Mouse (Mus musculus): Measurements from ENCODE around the gene Kctd4. TPM values are rescaled to one million over a fixed set of nuclear protein-coding genes. Genes with fewer than 3 reads are reported as not detected.

Kctd4 gene
- total RNA-seq, 2 experiments from 2014 or later = 18.6 to 19.7 TPM

DNA sequence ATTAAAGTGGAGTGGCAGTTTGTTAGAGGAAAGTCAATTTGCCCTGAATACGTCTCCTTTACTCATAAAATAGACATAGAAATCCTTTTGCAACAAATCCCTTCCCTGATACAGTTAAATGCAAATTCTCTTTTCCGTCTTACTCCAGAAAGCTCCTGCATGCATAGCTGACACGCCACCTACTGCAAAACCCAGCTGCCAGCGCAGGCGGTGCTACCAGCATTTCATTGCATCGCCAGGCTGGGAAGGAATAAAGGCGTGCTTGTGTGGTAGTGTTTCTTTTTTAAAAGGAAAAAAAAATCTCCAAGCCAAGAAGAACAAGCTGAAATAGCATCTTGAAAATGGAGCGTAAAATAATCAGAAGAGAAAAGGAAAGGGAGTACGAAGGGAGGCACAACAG lies 7.4 kb downstream of the Kctd4 start:
- peak; percentile 49 for TF ChIP-seq CTCF (IDR thresholded peaks at IDR 0.05)
- H3K27ac ChIP-seq = peak overlapping the region; percentile 91
- H3K4me3 ChIP-seq = peak overlapping the region; percentile 60
- intact Hi-C loops (cut with DNase I) = loop anchor here (1.0 to 5.0 kb wide), 5 partner anchors 49 to 455 kb away; partner anchors contain the start of gene Gtf2f2
- peak; percentile 73 to 79 for DNase-seq (ENCODE audit: extremely low spot score in 1 of 2, low spot score in 2 of 2)

DNA sequence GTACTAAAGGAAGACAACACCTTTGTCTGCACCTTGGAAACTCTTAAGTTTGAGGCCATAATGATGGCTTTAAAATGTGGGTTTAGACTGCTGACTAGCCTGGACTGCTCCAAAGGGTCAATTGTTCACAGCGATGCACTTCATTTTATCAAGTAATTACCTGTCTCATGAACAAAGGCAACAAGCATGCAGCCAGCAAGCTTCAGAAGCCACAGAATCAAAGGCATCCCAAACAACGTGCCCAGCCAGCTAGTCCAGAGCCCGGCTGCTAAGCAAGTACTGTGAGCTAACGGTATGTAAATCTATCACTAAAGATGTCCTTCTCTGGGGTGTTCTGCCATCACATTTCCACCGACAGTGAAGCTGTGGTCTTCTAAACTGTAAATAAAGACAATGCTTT lies 8.4 kb downstream of the Kctd4 start:
- intact Hi-C loops (cut with DNase I) = loop anchor here (2.0 to 5.0 kb wide), 4 partner anchors 48 to 454 kb away; partner anchors contain the start of gene Gtf2f2
- TF ChIP-seq CTCF (IDR thresholded peaks at IDR 0.05) = no peak
- DNase-seq (ENCODE audit: extremely low spot score in 1 of 2, low spot score in 2 of 2) = peak in 1 of 2 experiments; percentile 31
- peak overlapping the region; percentile 91 for H3K27ac ChIP-seq
- H3K4me3 ChIP-seq = peak overlapping the region; percentile 60

DNA sequence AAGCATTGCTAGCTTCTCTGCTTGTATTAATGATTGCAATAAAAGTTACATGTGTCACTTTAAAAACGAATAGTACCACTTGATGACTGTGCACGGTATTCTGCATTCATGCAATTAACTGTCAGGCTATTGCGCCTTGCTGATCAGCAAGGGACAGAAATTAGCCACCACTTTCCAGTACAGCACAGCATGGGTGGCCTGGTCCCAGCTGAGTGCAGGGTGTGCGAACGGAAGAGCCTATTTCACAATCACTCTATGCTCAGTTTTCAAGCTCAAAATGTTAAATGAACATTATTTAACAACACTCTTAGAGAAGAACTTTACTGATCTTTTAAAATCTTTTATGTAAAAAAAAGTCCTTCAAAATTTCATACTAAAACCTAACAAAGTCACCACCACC lies 9.2 kb downstream of the Kctd4 start:
- Histone ChIP-seq H3K27ac (peak overlapping the region; percentile 91), H3K4me3 (peak overlapping the region; percentile 60)
- intact Hi-C loops (cut with DNase I) = loop anchor here (2.0 to 5.0 kb wide), 4 partner anchors 47 to 453 kb away; partner anchors contain the start of gene Gtf2f2
- DNase-seq (ENCODE audit: extremely low spot score in 1 of 2, low spot score in 2 of 2) = no peak
- no peak for TF ChIP-seq CTCF (IDR thresholded peaks at IDR 0.05)

DNA sequence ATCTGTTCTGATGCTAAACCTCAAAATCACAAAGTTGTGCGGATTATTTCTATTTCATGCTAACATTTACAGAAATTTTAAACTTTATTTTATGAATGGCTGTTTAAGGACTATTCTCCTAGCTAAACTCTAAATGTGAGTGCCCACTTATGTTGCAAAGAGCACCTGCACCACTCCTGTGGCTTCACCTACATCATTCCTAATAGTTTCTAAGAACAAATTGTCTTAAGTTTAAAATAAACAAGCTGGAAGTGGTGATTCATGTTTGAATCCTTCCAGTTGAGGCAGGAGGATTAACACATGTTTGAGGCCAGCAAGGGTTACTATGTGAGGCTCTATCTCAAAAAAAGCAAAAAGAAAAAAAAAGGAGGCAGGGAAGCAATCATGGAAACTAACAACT lies 9.6 kb downstream of the Kctd4 start:
- intact Hi-C loops (cut with DNase I) = loop anchor here (5.0 kb wide), 1 partner anchor 453 kb away; no protein-coding TSS in a partner anchor
- DNase-seq (ENCODE audit: extremely low spot score in 1 of 2, low spot score in 2 of 2) = no peak
- peak overlapping the region; percentile 60 for H3K4me3 ChIP-seq
- TF ChIP-seq CTCF (IDR thresholded peaks at IDR 0.05) = no peak
- peak overlapping the region; percentile 91; the same call in 1 of the 2 replicates for H3K27ac ChIP-seq

DNA sequence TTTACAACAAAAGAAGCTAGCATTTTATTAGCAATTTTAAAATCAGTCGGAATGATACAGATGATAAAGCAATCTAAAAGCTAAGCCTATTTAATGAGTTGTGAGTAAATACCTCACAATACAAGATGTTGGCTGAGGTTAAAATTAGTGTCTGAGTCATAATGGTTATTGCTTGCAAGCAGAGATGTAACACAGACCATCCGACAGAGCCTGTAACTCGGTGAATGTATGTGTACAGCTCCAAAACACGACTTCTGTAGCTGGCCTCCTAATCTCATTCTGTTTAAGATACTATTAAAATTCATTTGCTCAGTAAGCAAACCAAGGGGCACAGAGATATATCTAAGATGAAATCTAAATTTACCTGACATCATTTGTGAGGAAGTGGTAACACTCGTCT lies 12.5 kb downstream of the Kctd4 start:
- peak overlapping the region; percentile 30 for H3K4me3 ChIP-seq
- DNase-seq (ENCODE audit: extremely low spot score in 1 of 2, low spot score in 2 of 2) = no peak
- no peak for TF ChIP-seq CTCF (IDR thresholded peaks at IDR 0.05)
- H3K27ac ChIP-seq = peak overlapping the region; percentile 42; the same call in 1 of the 2 replicates
- intact Hi-C loops (cut with DNase I) = no loop called here

DNA sequence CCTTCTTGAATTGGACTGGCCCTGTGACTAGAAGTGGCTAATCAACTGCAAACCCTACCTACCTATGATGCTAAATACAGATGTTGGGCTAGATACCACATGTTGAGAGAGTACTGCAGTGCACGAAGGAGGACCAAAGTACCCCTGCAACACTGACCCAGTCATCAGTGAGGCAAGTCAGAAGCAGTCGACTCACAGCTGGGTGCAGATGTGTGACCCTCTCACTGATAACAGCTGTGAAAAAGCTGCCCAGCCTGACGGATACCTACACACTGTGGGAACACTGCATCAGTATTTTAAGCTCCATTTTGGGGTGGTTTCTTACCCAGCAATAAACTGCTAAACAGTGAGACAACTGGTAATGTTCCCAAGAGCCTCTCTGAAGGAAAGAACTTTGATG lies 21.3 kb downstream of the Kctd4 start:
- DNase-seq (ENCODE audit: extremely low spot score in 1 of 2, low spot score in 2 of 2) = no peak
- intact Hi-C loops (cut with DNase I) = no loop called here
- TF ChIP-seq CTCF (IDR thresholded peaks at IDR 0.05) = no peak
- Histone ChIP-seq H3K4me3 (no peak overlapping the region), H3K27ac (no peak overlapping the region)

DNA sequence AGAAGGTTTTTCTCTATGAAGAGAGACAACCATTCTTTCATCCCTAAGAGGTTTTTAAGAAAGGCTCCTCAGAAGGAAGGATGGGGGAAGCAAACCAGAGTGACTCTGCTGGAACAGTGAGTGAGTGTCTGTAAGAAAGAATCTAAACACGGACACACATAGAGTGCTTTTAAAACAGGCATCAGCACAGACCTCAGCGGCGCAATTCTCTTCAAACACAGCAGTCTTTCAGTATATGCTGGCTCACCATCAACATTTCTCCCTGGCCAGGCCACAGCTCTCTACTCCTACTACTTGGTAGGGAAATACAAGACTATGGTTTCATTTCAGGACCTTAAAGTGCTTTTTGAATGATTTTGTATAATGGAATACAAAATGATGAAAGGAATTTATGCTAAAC lies 26.4 kb downstream of the Kctd4 start:
- Histone ChIP-seq H3K27ac (no peak overlapping the region), H3K4me3 (no peak overlapping the region)
- intact Hi-C loops (cut with DNase I) = no loop called here
- DNase-seq (ENCODE audit: extremely low spot score in 1 of 2, low spot score in 2 of 2) = no peak
- no peak for TF ChIP-seq CTCF (IDR thresholded peaks at IDR 0.05)

DNA sequence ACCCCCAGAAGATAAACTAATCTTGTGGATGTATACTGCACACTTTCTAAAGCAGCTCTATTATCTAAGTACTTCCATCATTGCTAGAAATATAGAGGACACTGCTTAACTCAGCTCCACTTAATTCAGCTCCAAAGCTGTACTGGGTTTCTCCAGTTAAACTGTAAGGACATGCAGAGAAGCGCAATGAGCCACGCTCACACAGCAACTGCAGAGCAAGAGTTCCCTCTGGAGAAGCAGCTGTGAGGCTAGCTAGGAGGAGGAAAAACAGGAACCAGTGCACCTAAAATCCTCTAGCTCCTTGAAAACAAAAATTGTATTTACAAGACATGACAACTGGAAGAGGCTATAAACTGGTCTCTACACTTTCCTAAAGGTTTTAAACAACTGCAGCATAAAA lies 29.1 kb downstream of the Kctd4 start:
- Histone ChIP-seq H3K27ac (peak overlapping the region; percentile 36; the same call in 1 of the 2 replicates), H3K4me3 (no peak overlapping the region)
- intact Hi-C loops (cut with DNase I) = no loop called here
- no peak for DNase-seq (ENCODE audit: extremely low spot score in 1 of 2, low spot score in 2 of 2)
- TF ChIP-seq CTCF (IDR thresholded peaks at IDR 0.05) = no peak

DNA sequence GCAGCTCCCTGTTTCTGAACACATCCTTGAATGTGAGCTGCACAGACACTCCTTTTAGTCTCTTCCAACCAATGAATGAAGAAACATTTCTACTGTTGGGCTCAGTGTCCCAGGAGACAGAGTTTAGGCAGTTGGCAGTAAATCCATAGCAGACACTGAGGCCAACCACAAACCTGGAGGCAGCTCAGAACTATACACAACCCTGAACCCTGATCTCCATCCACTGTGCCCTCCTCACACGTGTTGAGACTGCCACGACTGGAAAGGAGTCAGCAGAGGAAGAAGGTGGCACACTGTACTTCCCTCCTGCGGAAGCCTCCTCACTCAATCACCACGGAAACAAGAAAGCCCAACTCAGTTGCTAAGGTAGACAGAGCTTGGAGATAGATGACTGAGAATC lies 30.3 kb downstream of the Kctd4 start:
- no peak for DNase-seq (ENCODE audit: extremely low spot score in 1 of 2, low spot score in 2 of 2)
- no peak overlapping the region for H3K4me3 ChIP-seq
- intact Hi-C loops (cut with DNase I) = no loop called here
- no peak for TF ChIP-seq CTCF (IDR thresholded peaks at IDR 0.05)
- H3K27ac ChIP-seq = peak overlapping the region; percentile 26; the same call in 1 of the 2 replicates

DNA sequence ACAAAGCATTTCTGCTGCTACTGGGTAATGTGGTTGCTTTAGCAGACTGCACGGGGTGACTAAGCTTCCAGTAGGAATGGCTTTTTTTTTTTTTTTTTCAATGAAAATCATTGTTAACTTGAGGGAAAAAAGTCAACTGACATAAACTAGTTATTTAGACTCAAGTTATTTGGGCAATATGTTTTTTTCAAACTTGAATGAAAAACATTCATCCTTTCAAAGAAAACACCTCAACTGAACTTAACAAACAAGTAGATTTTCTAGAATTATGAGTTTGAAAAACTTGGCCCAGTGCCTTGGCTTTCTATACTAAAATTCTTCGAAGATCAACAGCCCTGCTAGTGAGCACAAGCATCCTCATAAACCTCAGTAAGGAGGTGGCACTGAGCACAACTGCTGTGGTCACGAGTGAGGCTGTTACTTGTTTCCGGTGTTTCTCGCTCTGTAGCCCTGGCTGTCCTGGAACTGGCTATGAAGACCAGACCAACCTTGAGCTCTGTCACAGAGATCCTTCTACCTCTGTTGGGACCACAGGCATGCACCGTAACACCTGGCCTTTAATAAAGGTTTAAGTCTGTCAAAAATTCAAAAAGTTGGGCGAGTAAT lies 32.2 kb downstream of the Kctd4 start:
- no peak for DNase-seq (ENCODE audit: extremely low spot score in 1 of 2, low spot score in 2 of 2)
- no peak overlapping the region for H3K27ac ChIP-seq
- TF ChIP-seq CTCF (IDR thresholded peaks at IDR 0.05) = no peak
- intact Hi-C loops (cut with DNase I) = no loop called here
- no peak overlapping the region for H3K4me3 ChIP-seq

DNA sequence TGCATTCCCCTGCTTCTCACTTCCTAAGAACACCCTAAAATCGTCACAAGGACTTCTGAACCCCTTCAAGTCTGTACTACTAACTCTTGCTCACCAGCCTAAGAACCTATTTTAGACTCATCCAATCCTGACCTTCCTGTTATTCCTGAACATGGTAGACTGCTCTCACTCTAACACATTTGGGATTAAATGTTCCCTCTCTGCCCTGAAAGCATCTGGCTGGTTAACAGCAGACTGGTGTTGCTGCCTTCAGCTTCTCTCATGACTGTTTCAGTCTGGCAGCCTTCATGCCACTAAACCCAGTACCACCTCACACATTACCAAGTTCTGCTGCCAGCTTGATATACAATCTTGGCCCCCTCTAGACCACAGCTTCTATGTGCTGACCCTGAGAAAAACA lies 34.4 kb downstream of the Kctd4 start:
- intact Hi-C loops (cut with DNase I) = no loop called here
- no peak for TF ChIP-seq CTCF (IDR thresholded peaks at IDR 0.05)

DNA sequence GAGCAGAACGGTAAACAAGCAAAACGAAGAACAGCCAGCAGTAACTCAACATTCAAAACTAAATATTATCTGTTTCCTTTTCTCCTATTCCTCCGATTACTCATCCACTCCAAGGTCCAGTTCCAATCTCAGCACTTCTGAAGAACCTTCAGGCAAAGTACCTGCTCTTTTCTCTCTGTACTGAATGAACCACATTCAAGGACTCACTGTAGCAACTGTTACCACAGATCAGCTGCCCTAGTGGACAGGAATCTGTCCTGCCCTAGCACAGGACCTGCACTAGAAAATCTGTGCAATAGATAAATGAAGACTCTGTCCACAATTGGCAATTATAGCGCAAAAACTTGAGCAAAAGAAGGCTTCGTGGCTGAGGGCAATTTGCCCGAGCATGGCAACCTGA lies 36.1 kb downstream of the Kctd4 start:
- H3K4me3 ChIP-seq = no peak overlapping the region
- H3K27ac ChIP-seq = no peak overlapping the region
- no peak for DNase-seq (ENCODE audit: extremely low spot score in 1 of 2, low spot score in 2 of 2)
- no peak for TF ChIP-seq CTCF (IDR thresholded peaks at IDR 0.05)
- intact Hi-C loops (cut with DNase I) = no loop called here

More for the DNA sequence above, 34.4 kb downstream of the Kctd4 start:
- no peak for DNase-seq (ENCODE audit: extremely low spot score in 1 of 2, low spot score in 2 of 2)
- H3K4me3 ChIP-seq = no peak overlapping the region
- H3K27ac ChIP-seq = no peak overlapping the region

DNA sequence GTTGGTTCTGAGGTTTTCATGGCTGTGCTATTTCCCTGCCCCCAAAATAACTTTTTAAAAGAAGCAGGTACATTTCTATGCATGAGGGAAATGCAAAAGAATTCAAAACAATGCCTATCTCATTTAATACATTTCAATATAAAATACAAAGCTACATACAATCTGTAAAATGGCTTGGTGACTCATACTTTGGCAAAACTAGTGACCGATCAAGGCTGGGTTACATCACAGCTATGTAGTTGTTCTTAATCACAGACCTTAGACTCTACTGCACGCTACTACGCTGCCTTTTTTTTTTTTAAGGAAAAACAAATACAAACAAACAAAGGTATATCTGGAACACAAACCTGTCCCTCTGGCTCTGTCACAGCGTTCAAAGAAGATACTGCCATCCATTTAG lies 37.6 kb downstream of the Kctd4 start:
- no peak for DNase-seq (ENCODE audit: extremely low spot score in 1 of 2, low spot score in 2 of 2)
- intact Hi-C loops (cut with DNase I) = no loop called here
- no peak for TF ChIP-seq CTCF (IDR thresholded peaks at IDR 0.05)
- Histone ChIP-seq H3K4me3 (no peak overlapping the region), H3K27ac (no peak overlapping the region)

Measured in left cerebral cortex, adult 2 months (tissue).